Mouse (Mus musculus): ENCODE results near the gene Rora. TPM values are rescaled to one million over a fixed set of nuclear protein-coding genes. Genes with fewer than 3 reads are reported as not detected.

Gene Rora
- polyA plus RNA-seq, 1 experiment from 2014 or later = 43.6 TPM

DNA sequence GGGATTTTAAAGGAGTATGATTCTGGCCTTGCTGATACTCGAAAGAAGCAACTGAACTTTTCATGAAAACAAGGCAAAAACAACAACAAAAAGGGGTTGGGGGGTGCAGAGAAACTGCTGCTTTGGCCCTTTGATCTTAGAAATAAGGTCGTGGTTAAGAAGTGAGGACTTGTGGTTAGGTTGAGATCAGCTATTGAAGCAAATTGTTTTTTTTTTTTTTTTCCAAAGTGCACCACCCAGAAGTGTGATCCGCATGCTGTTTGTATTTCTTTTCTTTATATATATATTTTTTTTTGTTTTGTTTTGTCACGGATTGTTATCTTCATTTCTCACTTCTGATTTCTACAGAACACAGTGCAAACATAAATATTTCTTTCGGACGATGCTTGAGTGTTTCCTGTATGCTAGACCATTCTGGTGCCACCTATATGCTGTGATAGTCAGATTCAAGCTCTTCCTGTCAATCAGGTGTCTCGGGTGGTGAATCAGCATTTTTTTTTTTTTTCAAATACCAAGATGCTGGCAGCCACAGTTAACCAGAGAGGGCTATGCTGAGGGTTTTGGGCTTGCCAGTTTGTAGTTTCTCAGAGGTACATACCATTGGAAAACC, 644.3 kb downstream of the Rora start:
- 78% methylated on average over 7 of the region's 7 CpGs for WGBS
- peaks cover 4% of the 10 kb centered on the region for H3K4me1 ChIP-seq (ENCODE audit: control insufficient read depth, insufficient read depth, low read length)
- no peak for ATAC-seq

DNA sequence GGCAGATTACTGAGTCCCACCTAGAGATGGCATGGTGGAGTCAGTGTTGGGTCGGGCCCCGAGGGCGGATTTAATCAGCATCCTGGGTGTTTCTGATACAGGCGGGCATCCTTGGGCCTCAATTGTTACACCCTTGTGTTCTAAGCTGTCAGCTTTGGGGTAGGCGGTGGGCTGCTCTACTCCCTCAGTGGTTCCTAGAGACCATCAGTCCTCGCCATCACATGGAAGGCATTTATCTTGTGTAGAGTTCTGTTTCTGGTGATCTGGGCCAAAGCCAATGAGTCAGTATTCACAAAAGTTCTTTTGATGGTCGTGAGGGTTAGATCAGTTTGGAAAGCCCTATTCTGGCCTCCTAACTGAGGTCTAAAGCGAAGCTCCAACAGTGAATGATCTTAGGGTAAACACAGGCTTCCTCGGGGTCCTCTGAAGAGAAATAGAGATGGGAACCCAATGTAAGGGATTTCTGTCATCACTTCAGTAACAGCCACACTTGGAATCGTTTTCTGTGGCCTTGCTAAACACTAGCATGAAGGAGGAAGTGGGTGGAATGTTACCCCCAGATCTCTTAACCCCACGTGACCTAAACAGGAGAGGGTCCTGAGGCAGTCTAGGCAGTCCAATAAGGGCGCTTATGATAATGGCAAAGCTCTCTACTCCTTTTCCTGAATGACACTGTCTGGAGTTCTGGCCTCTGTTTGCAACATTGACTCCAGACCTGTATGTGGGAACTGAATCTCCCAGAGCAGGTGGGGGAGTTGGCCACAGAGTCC, 645.2 kb downstream of the Rora start:
- Histone ChIP-seq H3K9me3 (replicated peaks; ENCODE audit: control insufficient read depth, low read length, poor library complexity, severe bottlenecking) (no peaks in the 10 kb centered on the region), H3K4me1 (ENCODE audit: control insufficient read depth, insufficient read depth, low read length) (peaks cover 6% of the 10 kb centered on the region), H3K4me2 (ENCODE audit: low read length) (no peak overlapping the region), H3K4me3 (ENCODE audit: low read depth, low read length) (no peak overlapping the region), H3K36me3 (ENCODE audit: control insufficient read depth, insufficient read depth, low read length) (no peaks in the 10 kb centered on the region), H3K27me3 (ENCODE audit: control insufficient read depth, insufficient read depth, low read depth, low read length) (no peaks in the 10 kb centered on the region), H3K9ac (ENCODE audit: low read depth, low read length) (no peak overlapping the region), H3K27ac (ENCODE audit: low read length) (no peak overlapping the region)
- WGBS = 74% methylated on average over 12 of the region's 12 CpGs
- ATAC-seq = no peak

More for the DNA sequence above, 644.3 kb downstream of the Rora start:
- no peak overlapping the region for H3K9ac ChIP-seq (ENCODE audit: low read depth, low read length)
- no peak overlapping the region for H3K27ac ChIP-seq (ENCODE audit: low read length)
- no peak overlapping the region for H3K4me2 ChIP-seq (ENCODE audit: low read length)
- H3K27me3 ChIP-seq (ENCODE audit: control insufficient read depth, insufficient read depth, low read depth, low read length) = peaks cover 1% of the 10 kb centered on the region; the same call in 1 of the 2 replicates
- no peaks in the 10 kb centered on the region for H3K36me3 ChIP-seq (ENCODE audit: control insufficient read depth, insufficient read depth, low read length)
- H3K9me3 ChIP-seq (replicated peaks; ENCODE audit: control insufficient read depth, low read length, poor library complexity, severe bottlenecking) = no peaks in the 10 kb centered on the region
- H3K4me3 ChIP-seq (ENCODE audit: low read depth, low read length) = no peak overlapping the region

DNA sequence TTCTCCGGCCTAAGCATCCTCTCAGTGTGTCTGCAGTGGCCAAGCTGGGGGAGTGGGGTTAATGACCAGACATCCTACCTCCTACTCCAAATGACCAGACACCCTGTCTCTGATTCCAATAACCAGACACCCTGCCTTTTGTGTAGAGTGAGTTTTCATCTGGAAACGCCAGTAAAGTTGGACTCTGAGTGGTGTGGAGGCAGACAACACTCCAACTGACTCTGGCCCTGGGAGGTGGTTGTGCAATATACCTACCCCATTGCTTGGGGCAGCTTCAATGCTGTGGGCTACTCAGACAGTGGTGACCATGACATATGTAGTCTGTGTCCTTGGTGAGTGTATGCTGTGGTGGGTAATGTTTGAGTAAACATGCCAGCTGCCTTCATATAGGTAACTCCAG, 645.9 kb downstream of the Rora start:
- Histone ChIP-seq H3K4me3 (ENCODE audit: low read depth, low read length) (no peak overlapping the region), H3K9me3 (replicated peaks; ENCODE audit: control insufficient read depth, low read length, poor library complexity, severe bottlenecking) (no peaks in the 10 kb centered on the region), H3K4me1 (ENCODE audit: control insufficient read depth, insufficient read depth, low read length) (peaks cover 6% of the 10 kb centered on the region), H3K27me3 (ENCODE audit: control insufficient read depth, insufficient read depth, low read depth, low read length) (no peaks in the 10 kb centered on the region), H3K9ac (ENCODE audit: low read depth, low read length) (no peak overlapping the region), H3K36me3 (ENCODE audit: control insufficient read depth, insufficient read depth, low read length) (no peaks in the 10 kb centered on the region), H3K27ac (ENCODE audit: low read length) (no peak overlapping the region), H3K4me2 (ENCODE audit: low read length) (no peak overlapping the region)
- no peak for ATAC-seq
- WGBS = 72% methylated on average over 2 of the region's 2 CpGs

DNA sequence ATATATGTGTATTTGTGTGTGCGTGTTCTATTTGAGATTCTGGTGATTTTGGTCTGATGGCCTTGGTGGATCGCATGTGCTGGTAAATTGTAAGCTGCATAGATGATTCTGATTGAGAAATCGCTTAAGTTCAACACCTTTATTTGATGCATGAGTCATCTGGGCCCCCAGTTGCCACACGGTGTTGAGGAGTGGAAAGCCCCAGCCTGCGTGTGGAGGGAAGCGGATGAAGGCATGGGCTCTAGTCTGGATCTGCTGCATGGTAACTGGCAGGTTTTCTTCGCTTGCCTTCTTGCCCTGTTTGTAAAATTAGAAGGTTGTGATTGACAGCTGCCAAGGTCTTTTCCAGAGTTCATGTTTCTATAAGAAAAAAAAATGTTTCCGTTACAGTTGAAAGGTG, 646.7 kb downstream of the Rora start:
- H3K36me3 ChIP-seq (ENCODE audit: control insufficient read depth, insufficient read depth, low read length) = no peaks in the 10 kb centered on the region
- H3K4me1 ChIP-seq (ENCODE audit: control insufficient read depth, insufficient read depth, low read length) = peaks cover 6% of the 10 kb centered on the region
- no peak overlapping the region for H3K27ac ChIP-seq (ENCODE audit: low read length)
- ATAC-seq = no peak
- no peaks in the 10 kb centered on the region for H3K27me3 ChIP-seq (ENCODE audit: control insufficient read depth, insufficient read depth, low read depth, low read length)
- H3K9me3 ChIP-seq (replicated peaks; ENCODE audit: control insufficient read depth, low read length, poor library complexity, severe bottlenecking) = no peaks in the 10 kb centered on the region
- no peak overlapping the region for H3K4me2 ChIP-seq (ENCODE audit: low read length)
- WGBS = 90% methylated on average over 8 of the region's 8 CpGs
- no peak overlapping the region for H3K4me3 ChIP-seq (ENCODE audit: low read depth, low read length)
- no peak overlapping the region for H3K9ac ChIP-seq (ENCODE audit: low read depth, low read length)

DNA sequence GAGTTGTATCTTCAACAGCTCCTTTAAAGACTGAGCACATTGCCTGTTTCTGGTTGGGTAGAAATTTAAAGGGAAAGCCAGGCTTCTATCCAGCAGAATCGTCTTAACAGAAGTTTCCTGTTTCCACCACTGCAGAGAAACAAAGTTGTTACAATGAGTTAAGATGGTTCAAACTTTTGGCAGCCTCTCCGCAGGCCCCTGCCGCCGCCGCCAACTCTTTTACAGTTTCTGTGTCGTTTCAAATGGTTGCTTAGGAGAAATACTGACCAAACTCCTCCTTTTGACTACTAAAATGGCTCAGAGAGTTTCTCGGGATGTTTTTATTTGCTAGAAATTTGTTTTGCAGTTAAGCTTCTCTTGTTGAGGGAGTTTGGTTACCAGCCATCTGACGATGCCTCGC, 647.9 kb downstream of the Rora start:
- H3K27me3 ChIP-seq (ENCODE audit: control insufficient read depth, insufficient read depth, low read depth, low read length) = no peaks in the 10 kb centered on the region
- no peaks in the 10 kb centered on the region for H3K9me3 ChIP-seq (replicated peaks; ENCODE audit: control insufficient read depth, low read length, poor library complexity, severe bottlenecking)
- no peak overlapping the region for H3K9ac ChIP-seq (ENCODE audit: low read depth, low read length)
- WGBS = 24% methylated on average over 9 of the region's 9 CpGs
- peaks cover 7% of the 10 kb centered on the region for H3K4me1 ChIP-seq (ENCODE audit: control insufficient read depth, insufficient read depth, low read length)
- ATAC-seq = no peak
- H3K4me2 ChIP-seq (ENCODE audit: low read length) = 0 out of 2 replicates have a peak overlapping the region, but pooled peaks have one; percentile 2
- H3K27ac ChIP-seq (ENCODE audit: low read length) = 0 out of 2 replicates have a peak overlapping the region, but pooled peaks have one; percentile 44
- no peaks in the 10 kb centered on the region for H3K36me3 ChIP-seq (ENCODE audit: control insufficient read depth, insufficient read depth, low read length)
- no peak overlapping the region for H3K4me3 ChIP-seq (ENCODE audit: low read depth, low read length)

DNA sequence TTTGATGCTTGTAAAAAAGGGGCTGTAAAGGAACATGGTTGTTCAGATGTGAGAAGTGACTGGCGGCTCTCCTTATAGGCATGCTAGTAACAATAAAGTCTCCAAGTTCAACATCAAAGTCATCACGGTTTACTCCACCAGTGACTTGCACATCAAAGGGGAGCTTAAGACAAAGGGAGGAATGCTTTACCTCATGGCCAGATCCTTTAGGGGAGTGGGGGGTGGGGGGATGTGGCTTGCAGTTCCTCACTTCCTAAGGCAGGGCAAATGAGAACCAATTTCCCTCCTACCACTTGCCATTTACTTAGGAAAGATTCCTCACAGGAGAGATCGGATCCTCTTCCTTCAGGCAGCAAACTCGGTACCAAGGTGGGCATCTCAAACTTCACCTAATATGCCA, 648.4 kb downstream of the Rora start:
- Histone ChIP-seq H3K27ac (ENCODE audit: low read length) (no peak overlapping the region), H3K36me3 (ENCODE audit: control insufficient read depth, insufficient read depth, low read length) (no peaks in the 10 kb centered on the region), H3K9me3 (replicated peaks; ENCODE audit: control insufficient read depth, low read length, poor library complexity, severe bottlenecking) (no peaks in the 10 kb centered on the region), H3K4me2 (ENCODE audit: low read length) (peak overlapping the region; percentile 15; the same call in 1 of the 2 replicates), H3K9ac (ENCODE audit: low read depth, low read length) (no peak overlapping the region), H3K27me3 (ENCODE audit: control insufficient read depth, insufficient read depth, low read depth, low read length) (no peaks in the 10 kb centered on the region), H3K4me3 (ENCODE audit: low read depth, low read length) (no peak overlapping the region), H3K4me1 (ENCODE audit: control insufficient read depth, insufficient read depth, low read length) (peaks cover 8% of the 10 kb centered on the region)
- no peak for ATAC-seq
- 19% methylated on average over 4 of the region's 4 CpGs for WGBS

DNA sequence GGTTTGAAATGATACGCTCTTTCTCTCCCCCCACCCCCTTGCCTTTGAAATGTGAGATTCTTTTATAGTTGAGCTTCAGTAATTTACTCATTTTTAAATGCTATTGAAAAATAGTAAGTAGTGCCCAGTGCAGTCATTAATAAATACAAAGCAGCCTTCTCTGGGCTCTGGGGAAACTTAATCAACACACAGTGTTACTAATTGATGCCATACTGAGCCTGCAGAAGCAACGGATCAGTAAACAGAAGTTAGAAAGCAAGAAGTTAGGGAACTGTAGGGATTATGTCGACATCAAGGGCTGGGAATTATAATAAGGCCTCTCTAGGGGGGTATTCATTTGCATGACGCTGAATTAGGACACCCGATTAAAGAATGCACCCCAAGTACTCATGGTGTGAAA, 649.3 kb downstream of the Rora start:
- peak overlapping the region; percentile 5; the same call in 1 of the 2 replicates for H3K4me2 ChIP-seq (ENCODE audit: low read length)
- 11% methylated on average over 5 of the region's 5 CpGs for WGBS
- no peak overlapping the region for H3K9ac ChIP-seq (ENCODE audit: low read depth, low read length)
- H3K4me1 ChIP-seq (ENCODE audit: control insufficient read depth, insufficient read depth, low read length) = peaks cover 8% of the 10 kb centered on the region
- H3K27me3 ChIP-seq (ENCODE audit: control insufficient read depth, insufficient read depth, low read depth, low read length) = no peaks in the 10 kb centered on the region
- H3K4me3 ChIP-seq (ENCODE audit: low read depth, low read length) = no peak overlapping the region
- no peak overlapping the region for H3K27ac ChIP-seq (ENCODE audit: low read length)
- H3K36me3 ChIP-seq (ENCODE audit: control insufficient read depth, insufficient read depth, low read length) = no peaks in the 10 kb centered on the region
- H3K9me3 ChIP-seq (replicated peaks; ENCODE audit: control insufficient read depth, low read length, poor library complexity, severe bottlenecking) = no peaks in the 10 kb centered on the region
- ATAC-seq = 0 out of 2 replicates have a peak, but pooled peaks have one; percentile 25

DNA sequence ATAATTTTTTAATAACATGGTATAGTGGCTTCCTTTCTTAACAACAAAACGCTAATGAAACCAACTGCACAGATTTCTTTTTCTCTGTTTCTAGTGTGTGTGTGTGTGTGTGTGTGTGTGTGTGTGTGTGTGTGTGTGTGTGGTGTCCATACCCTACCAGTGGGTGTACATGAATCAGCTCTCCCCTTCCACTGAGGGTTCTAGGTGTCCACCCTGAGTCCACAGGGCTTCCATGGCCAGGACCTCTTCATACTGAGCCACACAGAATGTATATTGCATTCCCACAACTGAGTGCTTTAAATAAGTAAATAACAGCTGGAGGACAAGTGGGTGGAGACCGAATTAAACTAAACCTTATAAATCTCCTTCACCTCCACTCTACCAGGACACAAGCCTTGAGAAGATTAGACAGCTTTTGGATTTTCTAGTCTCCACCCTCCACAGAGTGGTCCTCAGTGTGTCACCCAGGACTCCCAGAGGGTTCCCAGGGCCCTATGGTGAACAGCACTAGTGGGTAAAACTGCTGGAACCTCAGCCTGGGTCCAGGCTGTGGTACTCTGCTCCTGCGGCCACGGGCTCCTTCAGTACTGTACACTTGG, 649.9 kb downstream of the Rora start:
- peaks cover 8% of the 10 kb centered on the region for H3K4me1 ChIP-seq (ENCODE audit: control insufficient read depth, insufficient read depth, low read length)
- no peaks in the 10 kb centered on the region for H3K9me3 ChIP-seq (replicated peaks; ENCODE audit: control insufficient read depth, low read length, poor library complexity, severe bottlenecking)
- 68% methylated on average over 4 of the region's 4 CpGs for WGBS
- H3K36me3 ChIP-seq (ENCODE audit: control insufficient read depth, insufficient read depth, low read length) = no peaks in the 10 kb centered on the region
- no peak overlapping the region; the same call in 1 of the 2 replicates for H3K4me2 ChIP-seq (ENCODE audit: low read length)
- H3K27me3 ChIP-seq (ENCODE audit: control insufficient read depth, insufficient read depth, low read depth, low read length) = no peaks in the 10 kb centered on the region
- no peak overlapping the region for H3K9ac ChIP-seq (ENCODE audit: low read depth, low read length)
- no peak overlapping the region for H3K27ac ChIP-seq (ENCODE audit: low read length)
- no peak for ATAC-seq
- H3K4me3 ChIP-seq (ENCODE audit: low read depth, low read length) = no peak overlapping the region

DNA sequence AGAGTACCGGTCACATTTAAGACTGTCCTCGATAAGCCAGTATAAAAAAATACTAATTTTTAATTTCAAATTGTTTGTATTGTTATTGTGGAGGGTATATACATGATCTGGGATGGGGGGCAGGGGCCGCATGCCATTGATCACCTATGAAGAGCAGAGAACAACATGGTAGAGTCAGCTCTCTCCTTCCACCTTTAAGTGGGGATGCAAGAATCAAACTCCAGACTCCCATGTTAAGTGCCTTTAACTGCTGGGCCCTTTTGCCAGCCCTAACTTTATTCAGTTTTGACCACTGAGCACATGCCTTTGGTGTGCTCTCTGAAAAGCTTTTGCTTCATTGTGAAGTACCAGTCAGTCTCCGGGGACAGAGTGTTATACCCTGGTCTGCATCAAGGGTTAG, 650.4 kb downstream of the Rora start:
- 92% methylated on average over 4 of the region's 4 CpGs for WGBS
- no peaks in the 10 kb centered on the region for H3K36me3 ChIP-seq (ENCODE audit: control insufficient read depth, insufficient read depth, low read length)
- H3K27me3 ChIP-seq (ENCODE audit: control insufficient read depth, insufficient read depth, low read depth, low read length) = no peaks in the 10 kb centered on the region
- ATAC-seq = no peak
- no peak overlapping the region for H3K4me3 ChIP-seq (ENCODE audit: low read depth, low read length)
- H3K4me1 ChIP-seq (ENCODE audit: control insufficient read depth, insufficient read depth, low read length) = peaks cover 8% of the 10 kb centered on the region
- no peak overlapping the region for H3K9ac ChIP-seq (ENCODE audit: low read depth, low read length)
- H3K4me2 ChIP-seq (ENCODE audit: low read length) = no peak overlapping the region
- no peaks in the 10 kb centered on the region for H3K9me3 ChIP-seq (replicated peaks; ENCODE audit: control insufficient read depth, low read length, poor library complexity, severe bottlenecking)
- no peak overlapping the region for H3K27ac ChIP-seq (ENCODE audit: low read length)
